Mouse (Mus musculus): ENCODE measurements around the gene Gm21783. TPM values are rescaled to one million over a fixed set of nuclear protein-coding genes. Genes with fewer than 3 reads are reported as not detected.

Gene Gm21783
- not detected for polyA plus RNA-seq (2017; shearing (Covaris generic))

GRCm38 (mm10) chrY:44981163-44981562 lies at the start of gene Gm21783:
Gm21783 (minus strand) TSS chrY:44981263.

